Mouse (Mus musculus) small intestine, adult 2 months (tissue): ENCODE results near the gene Elp4.

ENCODE experiments used
- CTCF ChIP-seq: fragments of 200-500 bp; IDR thresholded peaks from 2 replicates; pipeline ENCODE4 v1.5.1; 2012; ENCODE audit warnings: low read depth, mild to moderate bottlenecking, control low read depth, inconsistent platforms, low read length, moderate library complexity, mixed read lengths; ENCODE audit not compliant: insufficient replicate concordance, insufficient read length; ENCODE audit errors: extremely low read depth
- POLR2A ChIP-seq: fragments of 200-500 bp; IDR thresholded peaks from 2 replicates; pipeline ENCODE4 v1.6.1; 2012; ENCODE audit warnings: low read depth, mild to moderate bottlenecking, control low read depth, inconsistent platforms, low read length, moderate library complexity

GRCm38 (mm10) chr2:105686363-105687316 is 217.7 kb downstream of the Elp4 start:
- TF ChIP-seq CTCF (no peak), POLR2A (no peak)
